In genomic region chr9:48345866-48346265, GRCm38 (mm10) we compare ENCODE assay signal across 18 mouse cellular contexts. TPM values are rescaled to one million over a fixed set of nuclear protein-coding genes. Genes with fewer than 3 reads are reported as not detected.
"Had no signal": no experiment of that assay in that cellular context is flagged by ENCODE, and none has a peak within 500 bp of the region (broad histone marks: within the 10 kb centered on the region; RNA-seq: fewer than 3 reads in every experiment).

No protein-coding gene starts in this region.

- H3K9me3 ChIP-seq: midbrain, embryonic 10.5 days; midbrain, embryonic 13.5 days; neural tube, embryonic 13.5 days; neural tube, embryonic 15.5 days; stomach, embryonic 15.5 days had no signal

- H3K4me3 ChIP-seq: midbrain, embryonic 10.5 days; midbrain, embryonic 13.5 days; myocyte; neural tube, embryonic 13.5 days; neural tube, embryonic 15.5 days; stomach, embryonic 15.5 days had no signal

- DNase-seq: lung, adult 18-20 months; lung, embryonic 14.5 days; lung, postnatal 14 days; lung, postnatal 36 days; right cerebral cortex, postnatal 14 days; thymus, adult 18-20 months; thymus, postnatal 14 days; thymus, postnatal 36 days had no signal

- H3K27ac ChIP-seq: liver, embryonic 14.5 days; macrophage; midbrain, embryonic 10.5 days; midbrain, embryonic 13.5 days; neural tube, embryonic 13.5 days; neural tube, embryonic 15.5 days; stomach, embryonic 15.5 days; stomach, postnatal 0 days had no signal

- H3K36me3 ChIP-seq: midbrain, embryonic 10.5 days; midbrain, embryonic 13.5 days; neural tube, embryonic 13.5 days; neural tube, embryonic 15.5 days; stomach, embryonic 15.5 days had no signal

- H3K4me2 ChIP-seq: lung, embryonic 14.5 days; midbrain, embryonic 13.5 days; neural tube, embryonic 13.5 days; neural tube, embryonic 15.5 days; stomach, embryonic 15.5 days had no signal

- H3K27me3 ChIP-seq: midbrain, embryonic 13.5 days; neural tube, embryonic 13.5 days; neural tube, embryonic 15.5 days; stomach, embryonic 15.5 days had no signal

- H3K4me1 ChIP-seq: midbrain, embryonic 13.5 days; neural tube, embryonic 13.5 days; neural tube, embryonic 15.5 days; stomach, embryonic 15.5 days had no signal

- ATAC-seq: midbrain, embryonic 13.5 days; midbrain, embryonic 16.5 days had no signal

- H3K9ac ChIP-seq: liver, embryonic 14.5 days; lung, embryonic 14.5 days; midbrain, embryonic 13.5 days; neural tube, embryonic 13.5 days; neural tube, embryonic 15.5 days; stomach, embryonic 15.5 days had no signal

RNA-seq across cellular contexts. Expression of gene Nxpe2, which starts 7.4 kb away (rescaled TPM):
- polyA plus RNA-seq: macrophage, myocyte had no signal
